Mouse (Mus musculus) intestine, postnatal 0 days (tissue): ENCODE measurements around the gene Lrguk. TPM values are rescaled to one million over a fixed set of nuclear protein-coding genes. Genes with fewer than 3 reads are reported as not detected.

ENCODE experiments used
- ATAC-seq: fragments of 200-750 bp; cut with Nextera tagmentation; 2 replicates; pipeline ENCODE4 v1.8.0; 2017; ENCODE audit warnings: mild to moderate bottlenecking, moderate TSS enrichment, moderate library complexity
- H3K27ac ChIP-seq: fragments of 300-500 bp; sonication (generic); 2 replicates; pipeline ENCODE4 v1.5.1; 2014; ENCODE audit warnings: mild to moderate bottlenecking, low read depth, low read length, moderate library complexity
- H3K27me3 ChIP-seq: fragments of 300-500 bp; sonication (generic); replicated peaks from 2 replicates; pipeline ENCODE4 v1.6.1; 2014; ENCODE audit warnings: low read length, mixed read lengths; ENCODE audit not compliant: control insufficient read depth, insufficient read depth
- H3K36me3 ChIP-seq: fragments of 300-500 bp; sonication (generic); 2 replicates; pipeline ENCODE4 v1.6.1; 2014; ENCODE audit warnings: mild to moderate bottlenecking, moderate library complexity; ENCODE audit not compliant: control insufficient read depth, insufficient read depth
- H3K4me1 ChIP-seq: fragments of 300-500 bp; sonication (generic); replicated peaks from 2 replicates; pipeline ENCODE4 v1.6.1; 2014; ENCODE audit warnings: antibody characterized with exemption, low read length, mixed read lengths; ENCODE audit not compliant: control insufficient read depth, insufficient read depth
- H3K4me2 ChIP-seq: fragments of 300-500 bp; sonication (generic); replicated peaks from 2 replicates; pipeline ENCODE4 v1.6.1; 2014; ENCODE audit warnings: low read depth, mild to moderate bottlenecking, moderate library complexity
- H3K4me3 ChIP-seq: fragments of 300-500 bp; sonication (generic); 2 replicates; pipeline ENCODE4 v1.5.1; 2014; ENCODE audit warnings: low read depth, low read length
- H3K9ac ChIP-seq: fragments of 300-500 bp; sonication (generic); 2 replicates; pipeline ENCODE4 v1.6.1; 2014; ENCODE audit warnings: mild to moderate bottlenecking, low read depth, low read length
- H3K9me3 ChIP-seq: fragments of 300-500 bp; sonication (generic); 2 replicates; pipeline ENCODE4 v1.6.1; 2016; ENCODE audit warnings: mixed run types; ENCODE audit not compliant: control insufficient read depth
- CTCF ChIP-seq: sonication (generic); IDR thresholded peaks from 2 replicates; pipeline ENCODE4 v1.5.1; 2016; ENCODE audit warnings: low read depth, mild to moderate bottlenecking, control low read depth, antibody characterized with exemption, moderate library complexity
- WGBS: fragments of 180-500 bp; shearing (Covaris S2); extraction: QIAGEN DNeasy Blood & Tissue Kit; methylation state at CpG from one replicate; pipeline ENCODE4 v1.1.7; 2014; 5-methylcytosine and 5-hydroxymethylcytosine counted together
- polyA plus RNA-seq: library from polyadenylated mRNA; unstranded; fragments of >200 nt; fragmentation: Nextera tagmentation; extraction: Ambion mirVana; gene quantifications from 2 replicates; pipeline ENCODE4 v1.2.1, GENCODE M21; 2015

Lrguk gene
- 0.16 and 0.47 TPM in 2 replicates for polyA plus RNA-seq

DNA sequence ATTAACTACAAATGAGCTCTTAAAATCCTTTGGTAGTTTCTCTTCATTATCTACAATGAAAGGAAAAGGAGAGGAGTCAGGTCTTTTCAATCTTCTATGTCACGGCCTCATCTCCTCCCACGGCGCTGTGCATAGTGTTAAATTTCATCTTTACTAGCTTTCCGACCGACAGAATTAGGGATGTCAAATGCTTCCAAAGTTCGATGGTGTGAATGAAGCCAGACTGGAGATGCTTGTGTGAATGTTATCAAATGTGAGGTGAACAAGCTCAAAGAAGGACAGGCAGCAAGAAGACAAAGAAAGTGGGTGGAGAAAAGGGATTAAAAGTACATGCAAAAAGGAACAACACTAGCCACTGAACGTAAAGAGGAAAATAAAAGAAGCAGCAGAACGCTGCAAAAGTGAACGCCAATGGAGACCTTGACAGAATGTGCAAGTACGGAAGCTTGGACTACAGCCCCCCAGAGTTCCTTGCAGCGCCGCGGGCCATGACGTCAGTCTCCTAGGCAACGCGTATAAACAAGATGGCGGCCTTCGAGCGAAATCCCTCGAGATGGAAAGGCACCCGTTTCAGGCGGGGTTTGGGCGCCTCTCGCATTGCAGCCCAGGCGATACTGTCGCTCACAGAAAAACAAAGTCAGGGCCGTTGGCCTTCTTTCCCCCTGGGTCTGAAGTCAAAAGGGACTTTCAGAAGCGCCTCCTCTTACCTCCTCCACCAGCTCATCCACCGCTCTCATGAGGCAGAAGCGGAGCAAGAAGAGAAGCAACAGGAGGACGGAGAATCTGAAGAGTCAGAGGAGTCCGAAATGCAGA, at the start of gene Lrguk:
TSS of gene Lrguk (plus strand) at position 516 of the 813 bp plus-strand sequence.
- peak within 1 kb of the TSS; percentile 50 for H3K9ac ChIP-seq
- H3K4me3 ChIP-seq = peak within 1 kb of the TSS; percentile 61
- no peaks in the 10 kb centered on the region for H3K9me3 ChIP-seq
- ATAC-seq = peak; percentile 80
- no peaks in the 10 kb centered on the region for H3K27me3 ChIP-seq
- no peak for TF ChIP-seq CTCF
- no peak within 1 kb of the TSS for H3K27ac ChIP-seq
- H3K4me2 ChIP-seq = peak within 1 kb of the TSS; percentile 95
- 4% methylated on average over 32 of the region's 32 CpGs for WGBS
- no peaks in the 10 kb centered on the region for H3K36me3 ChIP-seq
- H3K4me1 ChIP-seq = no peaks in the 10 kb centered on the region

DNA sequence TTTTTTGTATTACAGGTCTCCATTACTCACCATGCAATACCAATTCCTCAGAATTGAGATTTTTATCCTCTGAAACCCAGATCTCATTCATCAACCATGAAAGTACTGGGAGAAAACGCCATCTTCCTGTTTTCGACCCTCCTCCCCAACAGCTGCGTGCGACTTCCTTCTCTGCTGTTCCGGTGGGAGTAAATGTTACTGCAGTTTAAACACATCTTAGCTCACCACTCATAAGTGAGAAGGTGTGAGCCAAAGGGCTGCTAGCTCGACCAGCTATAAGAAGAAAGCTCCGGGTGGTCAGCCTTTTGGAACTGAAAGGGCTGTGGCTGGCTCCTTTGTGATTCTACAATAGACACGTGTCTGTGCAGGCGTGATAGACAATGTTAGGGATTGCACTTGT, 46.5 kb upstream of the Lrguk start:
- Histone ChIP-seq H3K4me2 (no peak overlapping the region), H3K9me3 (no peaks in the 10 kb centered on the region), H3K27me3 (no peaks in the 10 kb centered on the region), H3K4me1 (no peaks in the 10 kb centered on the region), H3K36me3 (no peaks in the 10 kb centered on the region), H3K9ac (no peak overlapping the region), H3K27ac (no peak overlapping the region), H3K4me3 (no peak overlapping the region)
- no peak for TF ChIP-seq CTCF
- no peak for ATAC-seq
- 81% methylated on average over 9 of the region's 9 CpGs for WGBS

DNA sequence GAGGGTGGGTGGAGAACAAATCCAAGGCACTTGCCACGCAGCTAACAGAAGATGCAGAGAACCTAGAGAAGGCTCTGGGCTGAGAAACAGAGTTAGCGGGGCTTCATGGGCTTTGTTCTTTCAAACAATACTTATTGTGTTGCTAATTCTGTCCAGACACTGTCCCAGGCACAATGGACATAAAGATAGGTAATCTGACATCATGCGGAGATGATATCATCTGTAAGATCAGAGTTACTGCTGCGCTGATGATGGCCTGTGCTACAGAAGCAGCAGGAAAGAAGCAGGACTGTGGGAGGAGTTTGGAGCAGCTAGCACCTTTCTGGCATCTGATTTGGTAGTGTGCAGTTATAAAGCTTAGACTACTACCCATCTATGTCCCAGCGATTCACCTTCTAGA, 42.1 kb upstream of the Lrguk start:
- Histone ChIP-seq H3K4me2 (no peak overlapping the region), H3K9ac (no peak overlapping the region), H3K4me1 (no peaks in the 10 kb centered on the region), H3K9me3 (no peaks in the 10 kb centered on the region), H3K27ac (no peak overlapping the region), H3K36me3 (no peaks in the 10 kb centered on the region), H3K27me3 (no peaks in the 10 kb centered on the region), H3K4me3 (no peak overlapping the region)
- 68% methylated on average over 5 of the region's 5 CpGs for WGBS
- TF ChIP-seq CTCF = no peak
- ATAC-seq = no peak

DNA sequence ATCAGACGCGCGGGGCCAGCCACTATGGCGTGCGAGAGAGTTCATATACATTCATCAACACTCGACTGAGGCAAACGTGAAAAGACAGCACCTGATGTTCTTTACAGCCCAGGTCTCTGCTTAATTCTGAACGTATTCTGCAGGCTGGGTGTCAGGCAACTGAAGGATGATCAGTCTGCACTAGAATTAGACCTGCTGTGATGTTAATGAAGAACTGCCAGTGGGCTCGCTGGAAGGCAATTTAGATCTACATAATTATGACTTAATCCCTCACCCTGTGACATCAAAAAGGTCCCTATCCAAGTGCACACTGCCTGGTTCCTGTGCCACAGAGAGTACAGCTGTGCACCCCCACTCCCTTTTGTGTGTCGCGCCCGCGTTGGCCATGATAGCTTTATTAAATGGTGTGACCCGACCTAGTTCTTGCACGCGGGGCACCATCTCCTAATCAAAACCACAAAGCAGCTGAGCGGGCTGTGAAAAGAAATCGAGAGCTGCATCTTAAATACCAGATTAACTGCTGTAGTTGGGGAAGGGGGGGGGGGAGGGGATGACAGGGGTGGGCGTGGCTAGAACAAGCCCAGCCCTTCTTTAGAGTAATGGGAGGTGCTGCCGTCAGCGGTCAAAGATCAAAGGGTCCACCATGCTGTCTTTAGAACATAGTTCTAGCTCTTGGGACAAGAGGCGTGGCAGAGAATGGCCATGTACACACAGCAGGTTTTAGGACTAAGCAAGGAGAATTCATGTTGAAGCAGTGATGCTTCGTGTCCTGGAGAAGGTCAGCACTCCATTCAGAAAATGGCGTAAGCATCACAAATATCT, 36.8 kb upstream of the Lrguk start:
- WGBS = 61% methylated on average over 23 of the region's 24 CpGs
- Histone ChIP-seq H3K27me3 (no peaks in the 10 kb centered on the region), H3K27ac (no peak overlapping the region), H3K9me3 (no peaks in the 10 kb centered on the region), H3K4me1 (no peaks in the 10 kb centered on the region), H3K4me3 (no peak overlapping the region), H3K4me2 (no peak overlapping the region), H3K9ac (no peak overlapping the region), H3K36me3 (no peaks in the 10 kb centered on the region)
- no peak for TF ChIP-seq CTCF
- no peak for ATAC-seq

DNA sequence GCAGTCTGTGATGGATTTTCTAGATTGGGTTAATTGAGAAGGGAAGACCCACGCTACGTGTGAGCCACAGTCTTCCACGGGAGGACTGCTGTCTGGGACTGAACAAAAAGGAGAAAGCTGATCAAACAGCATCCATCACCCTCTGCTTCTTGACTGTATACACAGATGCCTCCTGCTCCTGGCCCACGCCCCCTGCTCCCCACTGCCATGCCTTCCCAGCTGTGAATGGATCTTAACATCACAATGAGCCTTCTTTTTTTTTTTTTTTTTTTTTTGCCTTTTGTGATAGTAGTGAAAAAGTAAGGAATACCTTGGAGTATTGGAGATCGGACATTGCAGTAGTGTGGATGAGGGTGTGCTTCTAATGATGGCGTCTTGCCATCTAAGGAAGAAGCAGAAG, 35.4 kb upstream of the Lrguk start:
- no peak overlapping the region for H3K4me2 ChIP-seq
- no peaks in the 10 kb centered on the region for H3K36me3 ChIP-seq
- H3K9ac ChIP-seq = no peak overlapping the region
- H3K27ac ChIP-seq = no peak overlapping the region
- WGBS = 74% methylated on average over 6 of the region's 6 CpGs
- no peak for TF ChIP-seq CTCF
- no peaks in the 10 kb centered on the region for H3K4me1 ChIP-seq
- H3K27me3 ChIP-seq = no peaks in the 10 kb centered on the region
- ATAC-seq = no peak
- H3K4me3 ChIP-seq = no peak overlapping the region
- no peaks in the 10 kb centered on the region for H3K9me3 ChIP-seq

DNA sequence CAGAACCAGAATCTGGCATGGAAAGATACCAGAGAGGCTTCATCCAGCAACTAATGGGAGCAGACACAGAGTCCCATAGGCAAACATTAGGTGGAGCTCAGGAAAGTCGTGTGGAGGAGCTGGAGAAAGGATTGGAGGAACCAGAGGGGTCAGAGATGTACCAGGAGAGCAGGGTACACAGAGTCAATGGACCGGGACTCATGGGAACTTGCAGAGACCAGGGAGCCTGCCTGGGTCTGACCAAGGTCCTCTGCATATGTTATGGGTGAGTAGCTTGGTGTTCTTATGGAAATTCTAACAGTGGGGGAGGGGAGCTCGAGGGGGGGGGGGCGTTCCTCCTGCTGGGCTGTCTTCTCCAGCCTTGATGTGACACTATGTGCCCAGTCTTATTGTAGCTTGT, 30.7 kb upstream of the Lrguk start:
- 54% methylated on average over 2 of the region's 4 CpGs for WGBS
- Histone ChIP-seq H3K4me3 (no peak overlapping the region), H3K9me3 (no peaks in the 10 kb centered on the region), H3K27ac (no peak overlapping the region), H3K36me3 (no peaks in the 10 kb centered on the region), H3K27me3 (no peaks in the 10 kb centered on the region), H3K4me1 (no peaks in the 10 kb centered on the region), H3K4me2 (no peak overlapping the region), H3K9ac (no peak overlapping the region)
- TF ChIP-seq CTCF = no peak
- ATAC-seq = no peak
